Mouse (Mus musculus): ENCODE measurements around the gene Myo15b.

The Myo15b gene

DNA sequence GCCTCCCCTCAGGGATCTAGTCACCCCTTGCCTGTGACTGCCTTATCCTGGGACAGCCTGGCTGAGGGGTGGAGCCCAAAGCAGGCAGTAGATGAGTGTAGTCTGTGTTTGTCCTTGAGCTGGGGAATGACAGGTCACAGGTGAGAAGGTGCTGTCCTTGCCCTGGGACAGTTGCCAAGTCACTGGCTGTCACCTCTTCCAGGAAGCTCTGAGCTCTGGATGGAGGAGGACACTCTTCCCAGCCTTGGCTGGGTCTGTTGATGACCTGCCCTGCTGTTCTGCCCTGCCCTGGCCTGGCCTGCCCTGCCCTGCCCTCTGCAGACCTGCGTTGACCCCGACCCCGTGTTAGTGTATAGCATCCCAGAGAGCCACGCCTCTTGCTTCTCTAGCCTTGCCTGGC lies 14.2 kb downstream of the Myo15b start:
- no peak for DNase-seq (ENCODE audit: low spot score in 2 of 2)

DNA sequence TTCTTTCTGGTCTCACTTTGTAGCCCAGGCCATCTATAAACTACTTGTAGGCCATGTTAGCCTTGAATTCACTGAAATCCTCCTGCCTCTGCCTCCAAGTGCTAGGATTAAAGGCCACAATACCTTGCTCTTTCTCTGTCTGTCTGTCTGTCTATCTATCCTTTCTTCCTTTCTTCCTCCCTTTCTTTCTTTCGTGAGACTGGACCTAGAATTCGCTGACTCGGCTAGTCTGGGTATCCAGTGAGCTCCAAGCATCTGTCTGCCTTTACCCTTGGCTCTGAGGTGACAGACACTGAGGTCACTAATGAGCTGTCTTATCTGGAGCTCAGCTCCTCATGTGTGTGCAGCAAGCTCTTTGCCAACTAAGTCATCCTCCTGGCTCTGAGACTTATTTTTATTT lies 17.7 kb downstream of the Myo15b start:
- DNase-seq (ENCODE audit: low spot score in 2 of 2): no peak

DNA sequence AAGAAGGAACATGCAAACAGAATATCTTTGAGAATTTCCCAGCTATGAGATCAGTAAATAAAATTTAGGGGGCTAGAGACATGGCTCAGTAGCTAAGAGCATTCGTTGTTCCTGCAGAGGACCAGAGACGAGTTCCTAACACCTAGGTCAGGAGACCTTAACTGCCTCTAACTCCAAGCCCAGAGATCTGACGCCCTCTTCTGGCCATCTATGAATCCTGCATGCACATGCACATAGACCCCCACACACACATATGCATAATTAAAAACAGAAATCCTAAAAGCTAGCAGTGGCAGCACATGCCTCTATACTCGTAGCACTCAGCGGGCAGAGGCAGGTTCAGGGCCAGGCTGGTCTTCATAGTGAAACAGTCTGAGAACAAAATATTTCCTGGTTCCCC lies 18.2 kb downstream of the Myo15b start:
- no peak for DNase-seq (ENCODE audit: low spot score in 2 of 2)

DNA sequence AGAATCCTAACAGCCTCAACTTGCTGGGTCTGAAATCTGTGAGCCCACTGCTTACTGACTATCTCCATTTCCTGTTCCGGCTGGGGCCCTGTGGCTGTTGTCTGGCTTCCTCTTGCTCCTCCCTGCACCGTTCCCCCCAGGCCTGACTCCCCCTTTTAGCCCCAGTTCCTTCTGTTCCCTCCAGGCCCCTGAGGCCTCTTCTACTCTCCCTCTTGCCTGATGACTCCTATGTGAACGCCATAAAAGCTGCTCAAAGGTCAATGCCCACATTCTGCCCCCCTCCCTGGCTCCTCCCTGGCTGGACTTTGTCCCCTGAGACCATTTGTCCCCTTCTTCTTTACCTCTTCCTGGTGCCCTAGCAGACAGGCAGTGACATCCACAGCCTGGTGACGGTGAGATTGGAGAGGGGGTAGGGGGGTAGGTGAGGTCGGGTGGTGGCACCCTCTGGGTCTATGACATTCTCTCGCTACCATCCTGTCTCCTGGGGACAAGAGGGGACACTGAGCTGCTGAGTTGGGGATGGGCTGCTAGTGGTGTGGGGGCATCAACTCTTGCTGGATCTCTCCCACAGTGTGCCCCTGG lies 19.1 kb downstream of the Myo15b start:
- DNase-seq (ENCODE audit: low spot score in 2 of 2): no peak

DNA sequence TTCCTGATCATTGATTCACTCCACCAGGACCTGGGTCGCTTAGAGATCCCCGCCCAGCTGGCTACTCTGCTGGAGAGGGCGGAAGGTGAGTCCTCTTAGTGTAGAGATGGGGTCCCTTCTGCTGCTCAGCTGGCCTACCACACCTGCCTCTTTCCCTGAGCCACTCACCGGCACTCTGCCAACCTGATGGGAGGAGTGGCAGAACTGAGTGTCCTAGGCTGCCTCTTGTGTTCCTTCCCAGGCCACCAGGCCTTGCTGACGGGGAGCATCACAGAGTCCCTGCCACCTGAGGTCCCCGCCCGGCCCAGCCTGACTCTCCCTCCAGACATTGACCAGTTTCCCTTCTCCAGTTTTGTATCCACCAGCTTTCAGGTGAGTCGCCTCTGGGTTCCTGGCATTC lies 19.9 kb downstream of the Myo15b start:
- DNase-seq (ENCODE audit: low spot score in 2 of 2): no peak

DNA sequence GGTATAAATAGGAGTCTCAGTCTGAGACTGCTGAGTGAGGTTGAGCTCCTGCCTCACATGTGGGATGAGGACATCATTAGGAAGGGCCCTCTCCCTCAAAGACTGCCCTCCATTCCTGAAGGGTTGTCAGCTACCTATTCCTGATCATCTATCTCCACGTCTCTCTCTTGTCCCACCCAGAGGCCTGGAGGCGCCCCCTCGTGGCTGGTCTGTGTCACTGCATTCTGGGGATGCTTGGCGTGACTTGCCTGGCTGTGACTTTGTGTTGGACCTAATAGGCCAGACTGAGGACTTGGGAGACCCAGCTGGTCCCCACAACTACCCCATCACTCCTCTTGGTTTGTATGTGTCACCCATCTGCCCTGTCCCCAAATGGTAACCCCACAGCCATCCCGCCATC lies 22.8 kb downstream of the Myo15b start:
- DNase-seq (ENCODE audit: low spot score in 2 of 2): peak in 1 of 2 experiments; percentile 26

DNA sequence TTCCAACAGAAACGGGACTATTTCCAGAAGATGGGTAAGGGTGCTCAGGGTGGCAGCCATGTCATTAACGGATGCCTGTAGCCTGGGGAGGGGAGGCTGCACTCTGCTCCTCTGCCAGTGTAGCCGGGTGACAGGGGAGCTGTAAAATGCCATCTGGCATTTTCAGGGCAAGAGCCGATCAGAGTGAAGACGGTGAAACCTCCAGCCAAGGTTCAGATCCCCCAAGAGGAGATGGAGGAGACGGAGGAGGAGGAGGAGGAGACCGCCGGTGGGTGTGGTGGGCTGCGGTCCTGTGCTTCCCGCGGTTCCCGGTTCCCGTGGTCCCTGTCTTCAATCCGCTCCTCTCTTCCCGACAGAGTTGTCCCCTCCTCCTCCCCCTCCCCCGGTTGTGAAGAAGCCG lies 25.0 kb downstream of the Myo15b start:
- DNase-seq (ENCODE audit: low spot score in 2 of 2): no peak

DNA sequence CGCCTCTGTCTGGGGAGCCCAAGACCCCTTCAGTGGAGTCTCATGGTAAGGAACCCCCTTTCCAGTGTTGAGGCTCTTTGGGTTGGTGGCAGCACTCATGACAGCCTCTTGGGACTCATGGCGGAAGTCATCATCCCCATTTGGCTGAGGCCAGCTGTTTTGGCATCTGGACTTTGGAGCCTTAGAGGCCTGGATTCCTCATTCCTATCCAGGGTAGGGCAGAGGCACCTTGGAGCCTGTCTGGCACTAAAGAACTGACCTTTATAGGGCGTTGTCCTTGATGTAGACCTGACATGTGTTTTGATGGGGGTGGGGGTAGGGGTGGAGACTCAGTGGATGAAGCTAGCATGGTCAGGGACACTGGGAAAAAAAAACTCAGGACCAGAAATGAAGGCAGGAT lies 26.2 kb downstream of the Myo15b start:
- DNase-seq (ENCODE audit: low spot score in 2 of 2): no peak

DNA sequence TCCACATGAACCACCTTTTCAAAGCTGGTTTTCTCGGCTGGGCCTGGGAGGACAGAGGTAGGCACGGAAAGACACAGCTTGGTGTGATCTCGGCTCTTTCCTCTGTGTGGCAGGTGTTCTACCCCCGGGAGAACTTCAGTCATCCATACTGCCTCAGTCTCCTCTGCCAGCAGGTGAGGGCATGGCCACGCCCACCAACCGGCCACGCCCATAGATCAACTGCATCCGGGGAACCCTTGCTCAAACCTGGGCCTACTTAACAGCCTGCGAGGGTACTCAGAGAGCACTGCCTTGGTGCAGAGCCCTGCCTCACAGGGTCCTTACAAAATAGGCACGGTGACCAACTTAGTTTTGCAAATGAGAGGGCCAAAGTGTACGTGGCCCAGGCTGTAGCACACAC lies 27.1 kb downstream of the Myo15b start:
- DNase-seq (ENCODE audit: low spot score in 2 of 2): no peak

DNA sequence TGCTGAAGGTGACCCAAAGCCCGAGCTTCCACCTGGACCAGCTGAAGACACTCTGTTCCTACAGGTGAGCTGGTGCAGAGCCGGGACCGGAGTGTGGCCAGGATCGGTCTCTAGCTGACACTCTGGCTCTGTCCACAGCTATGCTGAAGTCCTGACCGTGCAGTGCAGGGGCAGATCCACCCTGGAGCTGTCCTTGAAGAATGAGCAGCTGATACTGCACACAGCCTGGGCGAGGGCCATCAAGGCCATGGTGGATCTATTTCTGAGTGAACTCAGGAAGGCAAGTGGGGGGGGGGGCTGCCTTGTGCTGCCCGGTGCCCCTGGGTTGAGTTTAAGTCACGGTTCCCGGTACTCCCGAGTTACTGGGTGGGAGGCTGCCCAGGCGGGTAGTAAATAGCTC lies 28.2 kb downstream of the Myo15b start:
- DNase-seq (ENCODE audit: low spot score in 2 of 2): no peak

DNA sequence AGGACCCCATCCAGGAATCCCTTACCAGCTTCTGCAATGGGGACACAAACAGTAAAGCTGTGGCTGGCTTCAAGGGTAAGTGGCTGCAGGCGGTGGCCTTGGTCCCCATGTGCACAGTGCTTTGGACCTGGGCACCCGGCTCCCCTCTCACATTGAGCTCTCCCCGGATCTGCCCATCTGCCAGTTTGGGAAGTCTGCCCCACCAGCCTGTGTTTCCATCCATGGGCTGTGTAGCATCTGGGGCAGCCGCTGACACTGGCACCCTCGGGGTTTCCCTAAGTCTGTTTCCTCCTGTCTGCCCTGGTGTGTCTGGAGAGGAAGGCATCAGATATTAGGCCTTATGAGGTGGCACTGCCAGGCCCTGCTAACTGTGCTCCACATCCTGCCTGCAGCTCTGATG lies 29.8 kb downstream of the Myo15b start:
- no peak for DNase-seq (ENCODE audit: low spot score in 2 of 2)

DNA sequence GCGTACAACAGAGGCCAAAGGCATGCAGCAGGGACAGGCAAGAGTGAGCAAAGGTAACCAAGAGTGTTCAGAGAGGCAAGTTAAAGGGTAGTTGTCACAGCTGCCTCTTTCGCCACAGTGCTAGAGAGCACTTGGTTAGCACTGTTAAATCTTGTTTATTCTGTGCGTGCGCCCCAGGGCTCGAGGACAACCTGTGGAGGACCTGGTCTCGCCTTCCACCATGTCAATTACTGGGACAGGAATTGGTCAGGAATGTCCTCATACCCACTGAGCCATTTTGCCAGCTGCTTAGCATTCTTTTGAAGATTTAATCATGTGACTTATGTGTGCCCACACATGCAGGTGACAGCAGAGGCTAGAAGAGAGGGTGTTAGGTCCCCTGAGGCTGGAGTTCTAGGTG lies 31.0 kb downstream of the Myo15b start:
- DNase-seq (ENCODE audit: low spot score in 2 of 2): no peak

DNA sequence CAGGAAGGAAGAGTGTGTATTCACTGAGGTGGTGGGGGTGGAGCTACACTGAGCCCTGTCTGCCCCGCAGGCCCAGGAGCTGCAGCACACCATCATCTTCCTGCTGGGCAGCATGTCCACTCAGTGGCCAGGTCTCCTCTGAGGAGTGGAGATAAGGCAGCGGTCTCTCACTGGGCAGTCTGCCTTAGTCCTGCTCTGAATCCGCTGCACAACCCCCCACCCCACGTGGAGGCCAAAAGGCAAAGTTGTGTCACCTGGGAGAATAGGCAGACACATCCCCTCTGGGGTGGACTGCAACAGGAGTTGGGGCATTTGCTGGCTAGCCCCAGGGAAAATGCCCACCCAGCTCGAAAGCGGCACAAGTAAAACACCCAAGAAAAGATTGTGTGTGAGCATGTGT lies 34.0 kb downstream of the Myo15b start:
- DNase-seq (ENCODE audit: low spot score in 2 of 2): no peak

DNA sequence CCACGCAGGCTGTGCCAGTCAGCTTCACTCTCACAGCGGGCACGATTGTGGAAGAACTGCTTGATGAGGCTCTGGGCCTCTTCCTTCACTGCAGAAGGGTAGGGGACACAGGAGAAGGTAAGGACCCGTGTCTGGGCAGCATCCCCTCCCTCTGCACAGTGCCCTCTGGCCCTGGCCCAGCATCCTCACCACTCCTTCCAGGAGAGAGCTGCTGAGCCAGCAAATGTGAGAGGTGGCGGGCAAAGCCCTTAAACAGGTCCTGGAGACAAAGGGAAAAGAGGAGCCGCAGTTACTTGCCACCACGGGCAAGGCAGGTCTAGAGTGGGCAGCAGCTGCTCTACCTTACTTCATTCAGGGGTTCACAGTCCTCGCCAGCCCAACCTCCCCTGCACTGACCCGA lies 34.9 kb downstream of the Myo15b start:
- no peak for DNase-seq (ENCODE audit: low spot score in 2 of 2)

DNA sequence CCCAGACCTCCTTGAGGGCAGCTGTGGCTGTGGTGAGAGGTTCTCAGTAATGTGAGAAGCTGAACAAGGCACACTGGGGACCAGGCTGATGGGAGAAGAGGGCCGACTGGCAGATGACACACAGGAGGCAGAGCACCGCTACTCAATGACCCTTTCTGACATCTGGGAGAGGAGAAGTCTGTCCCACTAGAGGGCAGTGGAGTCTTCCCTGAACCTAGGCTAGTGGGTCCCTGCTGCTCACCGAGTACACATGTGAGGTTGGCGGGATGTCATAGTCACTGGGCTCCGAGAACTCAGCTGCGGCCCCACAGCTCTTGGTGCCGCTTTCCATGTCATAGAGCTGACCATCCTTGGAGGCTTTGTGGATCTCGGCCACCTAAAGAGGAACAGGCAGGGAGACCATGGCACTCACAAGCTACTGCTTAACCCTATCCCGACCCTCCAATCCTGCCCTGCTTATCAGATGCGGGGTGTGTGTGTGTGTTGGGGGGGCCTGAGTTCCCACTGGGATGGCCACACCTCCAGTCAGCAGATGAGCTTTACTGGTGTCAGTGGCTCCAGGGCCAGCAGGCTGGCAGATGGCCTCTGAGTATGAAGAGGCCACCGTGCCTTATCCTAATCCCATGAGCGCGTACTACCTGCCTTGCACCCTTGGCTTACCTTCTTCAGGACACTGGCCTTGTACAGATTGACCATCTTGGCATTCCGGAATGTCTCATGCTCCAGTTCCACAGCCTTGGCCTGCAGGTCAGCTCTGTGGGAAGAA lies 36.7 kb downstream of the Myo15b start:
- peak in 1 of 2 experiments; percentile 20 for DNase-seq (ENCODE audit: low spot score in 2 of 2)

DNA sequence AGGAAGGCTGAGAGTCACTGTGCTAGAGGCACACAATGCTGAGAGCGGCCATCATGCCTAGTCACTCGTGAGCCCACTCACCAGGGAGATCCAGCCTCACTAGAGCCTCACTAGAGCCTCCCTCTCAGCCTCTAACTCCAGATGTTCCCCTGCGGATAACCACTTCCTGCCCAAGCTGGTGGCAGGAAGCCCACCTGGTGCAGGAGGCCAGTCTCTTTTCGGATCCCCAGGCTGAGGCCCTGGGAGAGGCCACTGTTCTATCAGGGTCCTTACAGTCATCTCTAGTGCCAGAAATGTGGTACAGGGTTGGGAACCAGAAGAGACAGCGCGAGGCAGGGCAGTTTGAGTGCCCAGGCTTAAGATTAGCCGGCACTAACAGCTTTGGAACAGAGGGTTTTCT lies 40.2 kb downstream of the Myo15b start:
- no peak for DNase-seq (ENCODE audit: low spot score in 2 of 2)

DNA sequence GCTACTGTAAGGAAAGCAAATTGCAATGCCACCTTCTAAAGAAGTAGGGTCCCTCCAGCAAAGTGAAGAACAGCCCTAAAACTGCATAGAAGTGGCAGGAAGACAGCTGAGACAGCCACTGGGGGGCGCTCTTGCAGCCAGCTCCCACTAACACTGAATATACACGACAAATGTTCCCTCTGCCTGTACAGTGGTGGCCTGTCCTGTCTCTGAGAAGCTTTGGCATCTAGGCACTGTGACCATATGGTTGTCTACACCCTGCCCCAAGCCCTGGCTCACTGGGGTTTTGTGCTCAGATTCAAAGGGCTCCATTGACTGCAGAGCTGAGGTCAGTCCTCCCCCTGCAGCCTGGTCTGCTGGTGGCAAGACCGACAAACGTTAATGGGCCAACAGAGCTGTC lies 40.7 kb downstream of the Myo15b start:
- peak; percentile 52 to 57 for DNase-seq (ENCODE audit: low spot score in 2 of 2)

DNA sequence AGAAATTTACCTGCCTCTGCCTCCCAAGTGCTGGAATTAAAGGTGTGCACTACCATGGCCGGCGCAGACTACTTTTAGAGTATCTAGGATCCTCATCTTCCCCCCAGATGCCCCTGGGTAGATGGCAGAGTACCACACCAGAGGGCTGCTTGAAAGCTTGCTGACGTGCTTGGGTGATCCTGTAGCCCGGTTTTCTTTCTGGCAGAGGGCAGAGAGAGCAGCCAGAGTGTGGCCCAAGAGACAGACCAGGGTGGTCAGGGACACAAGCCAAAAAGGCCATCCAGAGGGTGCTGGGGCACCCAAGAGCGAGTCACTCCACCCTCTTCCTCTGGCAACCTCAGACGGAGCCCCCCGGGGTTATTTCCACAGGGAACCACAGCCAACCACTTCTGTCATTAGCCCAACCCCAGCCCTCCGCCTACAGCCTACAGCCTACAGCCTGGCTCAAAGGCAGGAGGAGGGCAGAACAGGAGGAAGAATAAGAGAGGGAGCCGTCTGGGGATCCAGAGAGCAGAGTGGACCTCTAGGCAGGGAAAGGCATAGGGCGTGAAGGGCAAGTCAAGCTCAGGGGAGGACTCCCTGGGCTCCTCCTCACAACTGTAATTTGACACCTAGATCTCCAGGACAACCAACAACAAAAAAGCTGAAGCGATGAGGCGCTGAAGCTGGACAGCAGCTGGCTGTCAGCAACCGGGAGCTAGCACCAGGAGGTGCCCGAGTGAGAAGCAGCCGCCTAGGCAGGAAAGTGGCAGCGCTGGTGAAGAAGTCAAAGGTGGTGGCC lies 41.5 kb downstream of the Myo15b start, which contains the start of gene Smim5:
Smim5 (plus strand) TSS at position 481 of the 781 bp plus-strand sequence.
- DNase-seq (ENCODE audit: low spot score in 2 of 2): peak; percentile 43 to 48

DNA sequence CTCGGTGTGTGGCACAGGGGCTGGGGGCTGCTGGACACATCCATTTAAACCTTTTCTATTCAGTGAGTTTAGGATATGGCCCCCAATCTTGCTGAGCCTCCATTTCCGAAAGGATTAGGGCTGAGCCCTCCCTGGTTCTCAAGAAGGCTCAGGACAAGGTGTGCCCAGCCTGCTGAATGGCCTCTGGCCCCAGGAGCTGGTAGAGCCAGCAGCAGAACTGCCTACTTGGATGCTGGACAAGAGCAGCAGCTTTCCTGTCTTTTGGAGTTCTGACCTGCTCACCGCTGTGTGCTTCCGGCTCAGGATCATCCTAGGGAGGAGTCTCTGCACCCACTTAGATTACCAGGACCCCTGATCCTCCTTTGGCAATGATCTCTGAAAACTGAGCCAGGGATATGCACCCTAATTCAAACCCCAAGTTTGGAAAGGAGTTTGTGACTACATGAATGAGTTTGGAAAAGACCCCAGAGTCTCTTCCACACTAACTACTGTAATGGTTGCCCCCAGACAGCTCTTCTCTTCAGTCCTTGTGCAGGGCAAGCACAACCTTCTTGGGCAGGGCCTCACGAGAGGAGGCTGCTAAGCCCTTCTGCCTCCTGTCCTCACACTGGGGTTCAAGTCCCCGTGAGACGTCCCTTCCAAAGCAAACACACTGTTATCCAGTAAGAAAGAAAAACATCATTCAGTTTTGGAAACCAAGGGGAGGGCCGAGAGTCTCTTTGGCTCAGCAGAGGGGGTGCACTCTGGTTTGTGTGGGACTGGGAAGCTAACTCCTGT lies 42.5 kb downstream of the Myo15b start:
- DNase-seq (ENCODE audit: low spot score in 2 of 2): no peak

DNA sequence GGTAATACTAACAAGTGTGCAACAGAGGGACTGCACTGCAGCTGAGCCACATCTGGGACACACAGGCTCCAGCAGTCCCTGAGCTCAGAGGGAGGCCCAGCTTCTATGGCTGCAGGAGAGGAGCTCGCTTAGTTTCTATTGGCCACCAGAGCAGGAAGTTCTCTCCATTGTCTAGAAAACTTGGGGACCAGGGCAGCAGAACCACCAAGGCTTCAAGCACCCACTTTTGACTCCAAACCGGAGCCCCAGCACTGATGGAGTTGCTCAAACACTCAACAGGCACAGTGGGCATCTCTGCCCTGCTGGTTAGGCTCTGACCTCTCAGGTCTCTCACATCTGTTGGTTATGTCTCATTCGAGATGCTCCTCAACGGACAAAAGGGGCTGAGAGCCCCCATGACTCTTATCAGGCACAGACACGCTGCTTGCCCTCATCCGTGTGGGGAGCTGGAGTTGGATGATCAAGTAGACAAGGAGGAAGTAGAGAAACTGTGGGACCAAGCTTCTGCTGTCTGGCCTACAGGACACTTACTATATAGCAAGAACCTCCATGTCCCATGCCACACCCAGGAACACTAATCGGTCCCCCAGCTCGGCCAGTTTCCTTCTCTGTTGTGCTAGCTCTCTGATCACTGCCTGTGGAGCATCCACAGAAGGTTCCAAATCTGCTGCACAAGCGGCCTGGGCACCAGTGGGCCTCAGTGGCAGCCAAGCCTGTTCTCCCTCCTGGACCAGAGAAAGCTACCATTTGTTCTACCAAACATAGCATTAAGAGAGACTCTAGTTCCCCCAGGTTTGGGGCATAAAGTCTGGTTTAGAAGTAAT lies 43.3 kb downstream of the Myo15b start:
- DNase-seq (ENCODE audit: low spot score in 2 of 2): peak; percentile 32 to 56

DNA sequence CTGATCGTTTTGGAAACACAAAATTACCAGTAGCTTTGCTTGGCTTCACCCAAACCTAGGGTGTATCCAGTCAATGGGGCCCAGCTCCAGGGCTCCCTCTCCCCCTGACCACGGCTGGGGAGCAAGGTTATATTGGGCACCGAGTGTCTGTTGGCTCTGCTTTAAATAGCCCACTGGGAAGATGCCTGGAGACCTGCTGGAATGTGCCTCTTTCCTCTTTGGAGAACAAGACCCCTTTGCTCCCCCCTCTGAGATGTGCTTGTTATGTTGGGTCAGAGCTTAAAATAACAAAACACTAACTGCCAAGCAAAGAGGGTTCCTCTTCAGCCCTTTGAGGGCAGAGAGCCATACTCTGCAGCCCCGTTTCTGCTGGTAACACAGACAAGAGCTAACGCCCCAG lies 44.0 kb downstream of the Myo15b start:
- no peak for DNase-seq (ENCODE audit: low spot score in 2 of 2)

All from spleen, postnatal 36 days (tissue).